Mouse (Mus musculus) kidney, embryonic 15.5 days (tissue): ENCODE results near the gene Fmnl2. TPM values are rescaled to one million over a fixed set of nuclear protein-coding genes. Genes with fewer than 3 reads are reported as not detected.

ENCODE experiments used
- ATAC-seq: fragments of 200-750 bp; cut with Nextera tagmentation; replicated peaks from 2 replicates; pipeline ENCODE4 v1.8.0; 2017; ENCODE audit warnings: moderate TSS enrichment; ENCODE audit not compliant: low FRiP score
- H3K27ac ChIP-seq: fragments of 300-500 bp; sonication (generic); 2 replicates; pipeline ENCODE4 v1.5.1; 2015; ENCODE audit warnings: mild to moderate bottlenecking, inconsistent platforms
- H3K27me3 ChIP-seq: fragments of 300-500 bp; sonication (generic); 2 replicates; pipeline ENCODE4 v1.6.1; 2015; ENCODE audit warnings: inconsistent platforms
- H3K36me3 ChIP-seq: fragments of 300-500 bp; sonication (generic); 2 replicates; pipeline ENCODE4 v1.6.1; 2015; ENCODE audit warnings: inconsistent platforms
- H3K4me1 ChIP-seq: fragments of 300-500 bp; sonication (generic); 2 replicates; pipeline ENCODE4 v1.6.1; 2015; ENCODE audit warnings: inconsistent platforms
- H3K4me2 ChIP-seq: fragments of 300-500 bp; sonication (generic); 2 replicates; pipeline ENCODE4 v1.6.1; 2015; ENCODE audit warnings: moderate library complexity, mild to moderate bottlenecking, inconsistent platforms
- H3K4me3 ChIP-seq: fragments of 300-500 bp; sonication (generic); replicated peaks from 2 replicates; pipeline ENCODE4 v1.5.1; 2015; ENCODE audit warnings: mild to moderate bottlenecking, inconsistent platforms
- H3K9ac ChIP-seq: fragments of 300-500 bp; sonication (generic); 2 replicates; pipeline ENCODE4 v1.6.1; 2015; ENCODE audit warnings: mild to moderate bottlenecking, inconsistent platforms
- H3K9me3 ChIP-seq: fragments of 300-500 bp; sonication (generic); replicated peaks from 2 replicates; pipeline ENCODE4 v1.6.1; 2016; ENCODE audit warnings: inconsistent platforms
- WGBS: fragments of 180-500 bp; shearing (Covaris S2); methylation state at CpG from one replicate; pipeline ENCODE4 v1.1.7; 2015; ENCODE audit warnings: mixed read lengths; 5-methylcytosine and 5-hydroxymethylcytosine counted together
- polyA plus RNA-seq: library from polyadenylated mRNA; unstranded; fragments of >200 nt; fragmentation: Nextera tagmentation; extraction: Ambion mirVana; gene quantifications from 2 replicates; pipeline ENCODE4 v1.2.1, GENCODE M21; 2015

Gene Fmnl2
- 7.7 and 8.0 TPM in 2 replicates for polyA plus RNA-seq

GRCm38 (mm10) chr2:52857611-52858528 lies at the start of gene Fmnl2:
Gene Fmnl2 (plus strand): TSS chr2:52857860.
- Histone ChIP-seq H3K27me3 (no peaks in the 10 kb centered on the region), H3K27ac (peak within 1 kb of the TSS; percentile 73), H3K9me3 (no peaks in the 10 kb centered on the region), H3K4me3 (peak within 1 kb of the TSS; percentile 84), H3K4me2 (peak within 1 kb of the TSS; percentile 77), H3K36me3 (no peaks in the 10 kb centered on the region), H3K4me1 (peaks cover 36% of the 10 kb centered on the region), H3K9ac (peak within 1 kb of the TSS; percentile 82)
- WGBS = under 1% methylated on average over 109 of the region's 114 CpGs
- peak; percentile 93 for ATAC-seq

GRCm38 (mm10) chr2:52809988-52810387 lies 47.7 kb upstream of the Fmnl2 start:
- H3K27ac ChIP-seq = no peak overlapping the region
- 78% methylated on average over 5 of the region's 5 CpGs for WGBS
- H3K9ac ChIP-seq = no peak overlapping the region
- no peaks in the 10 kb centered on the region for H3K36me3 ChIP-seq
- H3K27me3 ChIP-seq = no peaks in the 10 kb centered on the region
- no peak overlapping the region for H3K4me3 ChIP-seq
- no peak overlapping the region for H3K4me2 ChIP-seq
- no peaks in the 10 kb centered on the region for H3K9me3 ChIP-seq
- no peak for ATAC-seq
- H3K4me1 ChIP-seq = peaks cover 9% of the 10 kb centered on the region; the same call in 1 of the 2 replicates

- Histone ChIP-seq H3K36me3 (no peaks in the 10 kb centered on the region), H3K27ac (no peak overlapping the region), H3K4me2 (no peak overlapping the region), H3K4me1 (peaks cover 9% of the 10 kb centered on the region; the same call in 1 of the 2 replicates), H3K9ac (no peak overlapping the region), H3K9me3 (no peaks in the 10 kb centered on the region), H3K27me3 (no peaks in the 10 kb centered on the region), H3K4me3 (no peak overlapping the region)
- WGBS = 37% methylated on average over 5 of the region's 5 CpGs
- peak; percentile 58; the same call in 1 of the 2 replicates for ATAC-seq
Measured at GRCm38 (mm10) chr2:52811691-52812090, 46.0 kb upstream of the Fmnl2 start.

- H3K4me3 ChIP-seq = no peak overlapping the region
- H3K4me1 ChIP-seq = 0 out of 2 replicates have a peak, but pooled peaks cover under 1% of the 10 kb centered on the region
- no peaks in the 10 kb centered on the region for H3K36me3 ChIP-seq
- no peak for ATAC-seq
- WGBS = 85% methylated on average over 1 of the region's 1 CpGs
- no peak overlapping the region for H3K4me2 ChIP-seq
- no peaks in the 10 kb centered on the region for H3K27me3 ChIP-seq
- H3K27ac ChIP-seq = no peak overlapping the region
- no peaks in the 10 kb centered on the region for H3K9me3 ChIP-seq
- no peak overlapping the region for H3K9ac ChIP-seq
Measured at GRCm38 (mm10) chr2:52817341-52817740, 40.3 kb upstream of the Fmnl2 start.

- H3K27ac ChIP-seq = no peak overlapping the region
- H3K36me3 ChIP-seq = no peaks in the 10 kb centered on the region
- H3K9me3 ChIP-seq = no peaks in the 10 kb centered on the region
- no peak for ATAC-seq
- no peaks in the 10 kb centered on the region for H3K4me1 ChIP-seq
- H3K4me2 ChIP-seq = no peak overlapping the region
- H3K27me3 ChIP-seq = no peaks in the 10 kb centered on the region
- 83% methylated on average over 4 of the region's 4 CpGs for WGBS
- H3K9ac ChIP-seq = no peak overlapping the region
- H3K4me3 ChIP-seq = no peak overlapping the region
Measured at GRCm38 (mm10) chr2:52818944-52819343, 38.7 kb upstream of the Fmnl2 start.

- 80% methylated on average over 2 of the region's 2 CpGs for WGBS
- no peak overlapping the region for H3K27ac ChIP-seq
Measured at GRCm38 (mm10) chr2:52822214-52822613, 35.4 kb upstream of the Fmnl2 start.

GRCm38 (mm10) chr2:52828077-52828476 lies 29.6 kb upstream of the Fmnl2 start:
- no peak overlapping the region for H3K27ac ChIP-seq
- H3K27me3 ChIP-seq = no peaks in the 10 kb centered on the region
- 0 out of 2 replicates have a peak, but pooled peaks cover 2% of the 10 kb centered on the region for H3K4me1 ChIP-seq
- no peak overlapping the region for H3K4me3 ChIP-seq
- no peaks in the 10 kb centered on the region for H3K36me3 ChIP-seq
- no peaks in the 10 kb centered on the region for H3K9me3 ChIP-seq
- no peak overlapping the region for H3K9ac ChIP-seq
- no peak for ATAC-seq
- no peak overlapping the region for H3K4me2 ChIP-seq
- WGBS = 76% methylated on average over 4 of the region's 4 CpGs

More at GRCm38 (mm10) chr2:52822214-52822613, 35.4 kb upstream of the Fmnl2 start:
- Histone ChIP-seq H3K9me3 (no peaks in the 10 kb centered on the region), H3K4me2 (no peak overlapping the region), H3K27me3 (no peaks in the 10 kb centered on the region), H3K4me3 (no peak overlapping the region), H3K4me1 (no peaks in the 10 kb centered on the region), H3K9ac (no peak overlapping the region), H3K36me3 (no peaks in the 10 kb centered on the region)
- ATAC-seq = no peak

GRCm38 (mm10) chr2:52830513-52830912 lies 27.1 kb upstream of the Fmnl2 start:
- no peak overlapping the region for H3K4me3 ChIP-seq
- no peaks in the 10 kb centered on the region for H3K9me3 ChIP-seq
- H3K4me2 ChIP-seq = no peak overlapping the region
- WGBS = 75% methylated on average over 4 of the region's 4 CpGs
- H3K9ac ChIP-seq = no peak overlapping the region
- 0 out of 2 replicates have a peak, but pooled peaks cover 2% of the 10 kb centered on the region for H3K4me1 ChIP-seq
- no peak overlapping the region for H3K27ac ChIP-seq
- no peaks in the 10 kb centered on the region for H3K27me3 ChIP-seq
- ATAC-seq = no peak
- no peaks in the 10 kb centered on the region for H3K36me3 ChIP-seq

- ATAC-seq = no peak
- no peak overlapping the region for H3K27ac ChIP-seq
- no peak overlapping the region for H3K4me3 ChIP-seq
- no peaks in the 10 kb centered on the region for H3K36me3 ChIP-seq
- WGBS = 72% methylated on average over 2 of the region's 2 CpGs
- H3K4me1 ChIP-seq = 0 out of 2 replicates have a peak, but pooled peaks cover 2% of the 10 kb centered on the region
- no peaks in the 10 kb centered on the region for H3K27me3 ChIP-seq
- no peaks in the 10 kb centered on the region for H3K9me3 ChIP-seq
- no peak overlapping the region for H3K4me2 ChIP-seq
- no peak overlapping the region for H3K9ac ChIP-seq
Measured at GRCm38 (mm10) chr2:52831585-52831984, 26.1 kb upstream of the Fmnl2 start.

GRCm38 (mm10) chr2:52835726-52836125 lies 21.9 kb upstream of the Fmnl2 start:
- ATAC-seq = no peak
- WGBS = 74% methylated on average over 3 of the region's 3 CpGs
- no peak overlapping the region for H3K4me3 ChIP-seq
- no peaks in the 10 kb centered on the region for H3K4me1 ChIP-seq
- no peaks in the 10 kb centered on the region for H3K36me3 ChIP-seq
- H3K4me2 ChIP-seq = no peak overlapping the region
- H3K9me3 ChIP-seq = no peaks in the 10 kb centered on the region
- no peaks in the 10 kb centered on the region for H3K27me3 ChIP-seq
- no peak overlapping the region for H3K27ac ChIP-seq
- no peak overlapping the region for H3K9ac ChIP-seq

- Histone ChIP-seq H3K4me2 (no peak overlapping the region), H3K4me1 (no peaks in the 10 kb centered on the region), H3K9ac (no peak overlapping the region), H3K4me3 (no peak overlapping the region), H3K36me3 (no peaks in the 10 kb centered on the region), H3K9me3 (no peaks in the 10 kb centered on the region), H3K27ac (no peak overlapping the region), H3K27me3 (no peaks in the 10 kb centered on the region)
- ATAC-seq = no peak; the same call in 1 of the 2 replicates
- WGBS = 57% methylated on average over 4 of the region's 4 CpGs
Measured at GRCm38 (mm10) chr2:52839074-52839473, 18.6 kb upstream of the Fmnl2 start.

GRCm38 (mm10) chr2:52839868-52840267 lies 17.8 kb upstream of the Fmnl2 start:
- whole genome bisulfite sequencing = 86% methylated on average over 3 of the region's 3 CpGs
- no peak for ATAC-seq
- no peak overlapping the region for H3K27ac ChIP-seq
- no peak overlapping the region for H3K4me2 ChIP-seq
- H3K9ac ChIP-seq = no peak overlapping the region
- no peak overlapping the region for H3K4me3 ChIP-seq
- H3K36me3 ChIP-seq = no peaks in the 10 kb centered on the region
- H3K27me3 ChIP-seq = no peaks in the 10 kb centered on the region; the same call in 1 of the 2 replicates
- no peaks in the 10 kb centered on the region for H3K4me1 ChIP-seq
- no peaks in the 10 kb centered on the region for H3K9me3 ChIP-seq
